Mouse (Mus musculus): ENCODE results near the gene Kcnk5. TPM values are rescaled to one million over a fixed set of nuclear protein-coding genes. Genes with fewer than 3 reads are reported as not detected.

Kcnk5 gene
- polyA plus RNA-seq, 1 experiment: 48.0 TPM

GRCm38 (mm10) chr14:20169251-20169650 lies 12.4 kb downstream of the Kcnk5 start:
- Histone ChIP-seq H3K4me1 (ENCODE audit: control insufficient read depth, insufficient read depth, insufficient read length, low read length) (peaks cover 54% of the 10 kb centered on the region), H3K27me3 (ENCODE audit: control insufficient read depth, insufficient read depth, low read length) (no peaks in the 10 kb centered on the region), H3K4me3 (ENCODE audit: low read depth, low read length) (no peak overlapping the region), H3K36me3 (ENCODE audit: control insufficient read depth, insufficient read depth, low read length) (peaks cover 20% of the 10 kb centered on the region), H3K27ac (ENCODE audit: insufficient read depth, low read depth, low read length) (no peak overlapping the region)
- WGBS: 87% methylated on average over 4 of the region's 4 CpGs
- no peak for TF ChIP-seq CTCF (IDR thresholded peaks at IDR 0.05; ENCODE audit: extremely low read depth, insufficient read length, insufficient replicate concordance, low read depth, low read length)
- TF ChIP-seq POLR2A (IDR thresholded peaks at IDR 0.05; ENCODE audit: low read depth, low read length): no peak

GRCm38 (mm10) chr14:20168478-20168877 lies 13.1 kb downstream of the Kcnk5 start:
- Histone ChIP-seq H3K27me3 (ENCODE audit: control insufficient read depth, insufficient read depth, low read length) (no peaks in the 10 kb centered on the region), H3K36me3 (ENCODE audit: control insufficient read depth, insufficient read depth, low read length) (peaks cover 26% of the 10 kb centered on the region), H3K4me1 (ENCODE audit: control insufficient read depth, insufficient read depth, insufficient read length, low read length) (peaks cover 60% of the 10 kb centered on the region), H3K4me3 (ENCODE audit: low read depth, low read length) (no peak overlapping the region), H3K27ac (ENCODE audit: insufficient read depth, low read depth, low read length) (0 out of 2 replicates have a peak overlapping the region, but pooled peaks have one; percentile 14)
- 56% methylated on average over 1 of the region's 1 CpGs for WGBS
- TF ChIP-seq CTCF (IDR thresholded peaks at IDR 0.05; ENCODE audit: extremely low read depth, insufficient read length, insufficient replicate concordance, low read depth, low read length): no peak
- no peak for TF ChIP-seq POLR2A (IDR thresholded peaks at IDR 0.05; ENCODE audit: low read depth, low read length)

GRCm38 (mm10) chr14:20168054-20168453 lies 13.6 kb downstream of the Kcnk5 start:
- 85% methylated on average over 2 of the region's 2 CpGs for WGBS
- H3K27ac ChIP-seq (ENCODE audit: insufficient read depth, low read depth, low read length): peak overlapping the region; percentile 26; the same call in 1 of the 2 replicates

GRCm38 (mm10) chr14:20165413-20165812 lies 16.2 kb downstream of the Kcnk5 start:
- Histone ChIP-seq H3K4me3 (ENCODE audit: low read depth, low read length) (no peak overlapping the region), H3K27ac (ENCODE audit: insufficient read depth, low read depth, low read length) (peak overlapping the region; percentile 95), H3K27me3 (ENCODE audit: control insufficient read depth, insufficient read depth, low read length) (no peaks in the 10 kb centered on the region), H3K4me1 (ENCODE audit: control insufficient read depth, insufficient read depth, insufficient read length, low read length) (peaks cover 74% of the 10 kb centered on the region), H3K36me3 (ENCODE audit: control insufficient read depth, insufficient read depth, low read length) (peaks cover 19% of the 10 kb centered on the region)
- no peak for TF ChIP-seq CTCF (IDR thresholded peaks at IDR 0.05; ENCODE audit: extremely low read depth, insufficient read length, insufficient replicate concordance, low read depth, low read length)
- no peak for TF ChIP-seq POLR2A (IDR thresholded peaks at IDR 0.05; ENCODE audit: low read depth, low read length)
- WGBS: 23% methylated on average over 1 of the region's 1 CpGs

More at GRCm38 (mm10) chr14:20168054-20168453, 13.6 kb downstream of the Kcnk5 start:
- peaks cover 62% of the 10 kb centered on the region for H3K4me1 ChIP-seq (ENCODE audit: control insufficient read depth, insufficient read depth, insufficient read length, low read length)
- TF ChIP-seq POLR2A (IDR thresholded peaks at IDR 0.05; ENCODE audit: low read depth, low read length): no peak
- no peak for TF ChIP-seq CTCF (IDR thresholded peaks at IDR 0.05; ENCODE audit: extremely low read depth, insufficient read length, insufficient replicate concordance, low read depth, low read length)
- H3K27me3 ChIP-seq (ENCODE audit: control insufficient read depth, insufficient read depth, low read length): no peaks in the 10 kb centered on the region
- peaks cover 26% of the 10 kb centered on the region for H3K36me3 ChIP-seq (ENCODE audit: control insufficient read depth, insufficient read depth, low read length)
- H3K4me3 ChIP-seq (ENCODE audit: low read depth, low read length): no peak overlapping the region

GRCm38 (mm10) chr14:20164438-20164837 lies 17.2 kb downstream of the Kcnk5 start:
- Histone ChIP-seq H3K27ac (ENCODE audit: insufficient read depth, low read depth, low read length) (peak overlapping the region; percentile 95), H3K36me3 (ENCODE audit: control insufficient read depth, insufficient read depth, low read length) (peaks cover 17% of the 10 kb centered on the region), H3K4me1 (ENCODE audit: control insufficient read depth, insufficient read depth, insufficient read length, low read length) (peaks cover 80% of the 10 kb centered on the region), H3K4me3 (ENCODE audit: low read depth, low read length) (peak overlapping the region; percentile 23), H3K27me3 (ENCODE audit: control insufficient read depth, insufficient read depth, low read length) (no peaks in the 10 kb centered on the region)
- TF ChIP-seq POLR2A (IDR thresholded peaks at IDR 0.05; ENCODE audit: low read depth, low read length) (peak; percentile 69; the same call in 1 of the 2 replicates), CTCF (IDR thresholded peaks at IDR 0.05; ENCODE audit: extremely low read depth, insufficient read length, insufficient replicate concordance, low read depth, low read length) (peak; percentile 10; the same call in 1 of the 2 replicates)
- WGBS: 23% methylated on average over 7 of the region's 7 CpGs

- Histone ChIP-seq H3K4me1 (ENCODE audit: control insufficient read depth, insufficient read depth, insufficient read length, low read length) (peaks cover 79% of the 10 kb centered on the region), H3K4me3 (ENCODE audit: low read depth, low read length) (no peak overlapping the region), H3K27ac (ENCODE audit: insufficient read depth, low read depth, low read length) (peak overlapping the region; percentile 95), H3K36me3 (ENCODE audit: control insufficient read depth, insufficient read depth, low read length) (peaks cover 17% of the 10 kb centered on the region), H3K27me3 (ENCODE audit: control insufficient read depth, insufficient read depth, low read length) (no peaks in the 10 kb centered on the region)
- 14% methylated on average over 6 of the region's 6 CpGs for WGBS
- TF ChIP-seq POLR2A (IDR thresholded peaks at IDR 0.05; ENCODE audit: low read depth, low read length): no peak
- TF ChIP-seq CTCF (IDR thresholded peaks at IDR 0.05; ENCODE audit: extremely low read depth, insufficient read length, insufficient replicate concordance, low read depth, low read length): no peak
Observed at GRCm38 (mm10) chr14:20162686-20163085, 18.9 kb downstream of the Kcnk5 start.

GRCm38 (mm10) chr14:20158727-20159681 lies 22.6 kb downstream of the Kcnk5 start:
- Histone ChIP-seq H3K36me3 (ENCODE audit: control insufficient read depth, insufficient read depth, low read length) (peaks cover 18% of the 10 kb centered on the region), H3K4me3 (ENCODE audit: low read depth, low read length) (peak overlapping the region; percentile 13; the same call in 1 of the 2 replicates), H3K4me1 (ENCODE audit: control insufficient read depth, insufficient read depth, insufficient read length, low read length) (peaks cover 65% of the 10 kb centered on the region), H3K27ac (ENCODE audit: insufficient read depth, low read depth, low read length) (peak overlapping the region; percentile 78), H3K27me3 (ENCODE audit: control insufficient read depth, insufficient read depth, low read length) (no peaks in the 10 kb centered on the region)
- 31% methylated on average over 8 of the region's 8 CpGs for WGBS
- TF ChIP-seq POLR2A (IDR thresholded peaks at IDR 0.05; ENCODE audit: low read depth, low read length) (no peak), CTCF (IDR thresholded peaks at IDR 0.05; ENCODE audit: extremely low read depth, insufficient read length, insufficient replicate concordance, low read depth, low read length) (no peak)

Data from small intestine, adult 2 months (tissue).